Mouse (Mus musculus): ENCODE data around the gene Stkld1. TPM values are rescaled to one million over a fixed set of nuclear protein-coding genes. Genes with fewer than 3 reads are reported as not detected.
A peak's percentile ranks its signal among the peaks of the same experiment; 100 is the strongest.

Stkld1 gene
- total RNA-seq, 2 experiments from 2014 or later: not detected

DNA sequence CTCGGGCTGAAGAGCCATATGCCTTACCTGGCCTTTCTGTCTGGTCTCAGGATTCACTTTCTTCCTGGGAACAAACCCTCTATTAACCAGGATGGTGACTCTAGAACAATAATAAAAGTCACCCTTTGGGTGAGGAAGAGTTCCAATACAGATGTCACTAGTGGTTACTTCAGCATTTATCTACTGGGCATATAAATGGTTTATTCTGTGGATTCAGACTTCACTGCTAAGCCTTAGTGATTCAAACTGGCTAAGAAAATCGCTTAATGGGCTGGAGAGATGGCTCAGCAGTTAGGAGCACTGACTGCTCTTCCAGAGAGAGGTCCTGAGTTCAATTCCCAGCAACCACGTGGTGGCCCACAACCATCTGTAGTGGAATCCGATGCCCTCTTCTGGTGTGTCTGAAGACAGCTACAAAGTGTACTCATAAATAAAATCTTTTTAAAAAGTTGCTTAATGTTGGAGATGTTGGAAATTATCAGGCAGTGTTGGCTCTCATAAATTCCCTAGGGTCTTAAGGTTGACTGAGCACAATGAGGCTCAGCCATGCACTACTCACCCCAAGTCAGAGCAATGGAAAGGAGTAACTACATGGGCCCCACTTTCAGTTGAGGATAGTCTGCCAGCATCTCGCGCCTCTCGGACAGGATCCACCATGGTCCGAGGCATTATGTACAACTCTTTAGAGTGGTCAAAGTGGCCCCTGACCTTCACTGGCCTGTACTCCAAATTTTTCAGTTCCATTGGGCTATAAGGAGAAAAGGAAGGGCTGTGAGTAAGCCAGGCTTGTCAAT, 19.5 kb upstream of the Stkld1 start:
- no peak for DNase-seq (ENCODE audit: low spot score in 2 of 2)

DNA sequence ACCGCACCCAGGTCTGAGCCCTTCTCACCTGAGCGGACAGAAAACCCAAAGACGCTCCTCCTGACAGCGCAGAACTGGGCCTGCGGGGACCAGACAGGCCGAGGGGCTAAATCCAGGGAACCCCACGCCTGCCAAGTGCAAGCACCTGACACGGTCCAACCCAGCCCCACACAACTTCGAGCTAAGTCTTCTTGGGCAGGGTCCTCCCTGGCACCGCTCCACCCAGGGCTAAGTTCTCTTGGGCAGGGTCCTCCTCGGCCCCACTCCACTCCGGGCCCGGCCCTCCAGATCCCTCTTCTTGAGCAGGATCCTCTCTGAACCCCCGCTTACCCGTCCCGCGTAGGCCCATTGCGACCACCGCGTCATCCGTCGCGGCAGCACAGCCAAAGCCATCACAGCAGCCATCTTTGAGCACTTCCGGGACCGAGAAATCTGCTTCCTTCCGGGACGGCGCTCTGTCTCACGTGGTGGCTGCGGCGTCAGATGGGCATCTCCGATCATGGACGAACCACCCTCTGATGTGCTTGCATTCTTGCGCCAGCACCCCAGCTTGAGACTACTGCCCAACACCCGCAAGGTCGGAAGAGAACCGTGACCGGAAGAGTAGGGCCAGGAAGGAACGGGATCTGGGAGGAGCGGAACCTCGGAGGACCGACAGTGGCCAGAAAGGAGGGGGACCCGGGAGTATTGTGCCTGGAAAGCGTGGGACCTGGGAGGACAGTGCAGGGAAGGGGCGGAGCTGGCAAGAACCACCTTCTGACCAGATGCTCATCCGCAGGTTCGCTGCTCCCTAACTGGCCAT, 17.7 kb upstream of the Stkld1 start, which contains the start of the genes Surf2 and Surf1:
Gene Surf2 (plus strand): TSS at position 441 of the 802 bp plus-strand sequence.
Gene Surf1 (minus strand): TSS at position 604 of the 802 bp plus-strand sequence.
- peak; percentile 83 to 91 for DNase-seq (ENCODE audit: low spot score in 2 of 2)

DNA sequence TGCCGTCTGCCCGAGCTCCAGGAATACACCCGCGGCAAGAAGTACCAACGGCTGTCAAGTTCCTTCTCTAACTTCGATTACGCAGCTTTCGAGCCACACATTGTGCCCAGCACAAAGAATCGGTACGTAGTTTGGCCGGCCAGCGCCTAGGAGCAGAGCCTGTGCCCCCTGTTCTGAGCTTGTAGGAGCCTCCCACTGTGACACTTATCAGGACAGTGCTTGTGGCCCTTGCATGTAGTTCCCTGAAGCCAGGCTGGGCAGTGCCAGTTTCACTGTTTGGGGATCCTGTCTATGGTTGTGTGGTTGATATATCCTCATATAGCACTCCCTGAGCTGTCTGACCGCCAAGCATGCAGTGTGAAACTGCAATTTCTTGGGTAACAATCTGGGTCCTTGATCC, 17.1 kb upstream of the Stkld1 start:
- DNase-seq (ENCODE audit: low spot score in 2 of 2): no peak

- no peak for DNase-seq (ENCODE audit: low spot score in 2 of 2)
Measured at GRCm38 (mm10) chr2:26919684-26920083, 14.2 kb upstream of the Stkld1 start.

- DNase-seq (ENCODE audit: low spot score in 2 of 2): no peak
Measured at GRCm38 (mm10) chr2:26920190-26920855, 13.5 kb upstream of the Stkld1 start.

DNA sequence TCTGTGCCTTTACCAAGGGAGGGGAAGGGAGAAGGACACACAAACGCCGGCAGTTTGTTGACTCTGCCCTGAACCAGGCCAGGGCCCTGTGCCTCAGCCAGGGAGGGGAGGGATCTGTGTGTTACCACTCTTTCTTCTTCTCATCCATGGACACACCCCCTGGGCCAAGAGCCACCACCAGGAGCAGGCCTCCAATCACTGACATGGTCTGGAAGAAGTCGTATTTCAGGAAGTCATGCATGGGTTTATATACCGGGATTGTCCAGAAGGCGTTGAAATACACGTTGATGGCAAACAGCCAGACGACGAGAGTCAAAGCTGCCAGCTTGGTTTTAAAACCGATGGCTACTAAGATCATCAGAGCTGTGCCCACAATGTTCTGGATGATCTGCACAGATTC, 12.1 kb upstream of the Stkld1 start:
- DNase-seq (ENCODE audit: low spot score in 2 of 2): no peak

DNA sequence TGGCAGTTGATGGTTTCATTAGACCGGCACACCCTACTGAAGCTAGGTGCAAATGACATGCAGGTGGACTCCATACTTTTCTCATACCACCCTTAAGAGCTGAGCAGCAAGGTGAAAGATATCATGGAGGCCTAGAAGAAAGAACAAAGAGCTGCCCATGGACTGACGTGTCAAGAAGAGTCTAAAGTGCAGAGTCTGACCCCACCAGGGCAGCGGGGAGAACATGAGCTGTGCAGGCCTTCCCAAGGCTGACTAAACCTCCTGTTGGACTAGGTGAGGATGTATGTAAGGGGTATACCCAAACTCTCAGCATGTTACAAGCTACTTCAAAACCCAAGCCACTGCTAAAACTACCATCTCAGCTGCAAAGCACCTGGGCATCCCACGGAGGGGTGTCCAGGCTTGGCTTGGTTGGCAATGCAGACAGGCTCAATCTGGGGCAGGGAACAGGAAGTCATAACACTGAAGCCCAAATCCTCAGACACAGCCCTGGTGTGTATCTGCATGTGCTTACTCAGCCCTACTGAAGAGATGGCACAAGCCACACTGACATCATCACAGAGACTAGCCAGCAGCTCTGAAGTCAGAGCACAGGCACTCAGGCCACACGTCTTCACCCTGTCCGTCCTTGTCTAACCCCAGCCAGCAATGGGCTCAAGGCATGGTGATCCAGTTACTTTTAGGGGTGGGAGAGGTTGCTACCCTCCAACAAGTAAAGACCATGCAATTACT, 5.9 kb upstream of the Stkld1 start:
- no peak for DNase-seq (ENCODE audit: low spot score in 2 of 2)

DNA sequence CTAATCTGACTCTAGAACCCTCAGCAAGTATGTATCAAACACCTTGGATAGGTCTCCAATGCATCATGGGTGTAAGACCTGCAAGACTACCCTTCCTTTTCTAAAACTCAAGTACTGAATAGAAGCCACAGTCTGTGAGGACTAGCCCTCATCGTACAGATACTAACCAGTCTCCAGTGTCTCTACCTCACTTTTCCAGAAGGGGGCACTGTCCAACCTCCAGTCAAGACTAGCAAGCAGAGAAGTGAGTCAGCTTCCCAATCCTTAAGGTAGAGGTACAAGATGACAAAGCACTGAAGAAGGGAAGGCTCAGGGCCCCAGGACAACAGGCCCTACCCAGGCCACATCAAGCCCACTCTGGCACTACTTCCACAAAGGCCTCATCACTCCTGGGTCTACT, 3.5 kb upstream of the Stkld1 start:
- peak; percentile 58 to 76 for DNase-seq (ENCODE audit: low spot score in 2 of 2)

GRCm38 (mm10) chr2:26932473-26933303, 1.2 kb upstream of the Stkld1 start:
- no peak for DNase-seq (ENCODE audit: low spot score in 2 of 2)

DNA sequence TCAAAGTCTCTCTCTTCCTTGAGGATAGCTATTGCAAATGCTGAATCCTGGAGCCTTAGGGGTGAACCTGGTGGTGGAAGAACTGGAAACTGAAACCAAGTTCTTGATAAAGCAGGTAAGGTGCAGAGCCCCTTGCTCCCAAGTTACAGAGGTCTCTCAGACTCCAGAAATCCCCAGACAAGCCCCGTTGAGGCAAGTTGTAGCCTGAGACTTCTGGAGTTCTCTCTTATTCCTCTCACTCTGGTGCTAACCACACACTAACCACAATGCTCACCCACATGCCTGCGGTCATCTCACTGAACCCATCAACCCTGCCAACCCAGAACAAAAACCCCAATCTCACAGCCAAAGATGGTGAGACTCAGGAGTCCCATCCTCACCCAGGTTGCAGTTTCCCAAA, 1.4 kb downstream of the Stkld1 start:
- DNase-seq (ENCODE audit: low spot score in 2 of 2): no peak

DNA sequence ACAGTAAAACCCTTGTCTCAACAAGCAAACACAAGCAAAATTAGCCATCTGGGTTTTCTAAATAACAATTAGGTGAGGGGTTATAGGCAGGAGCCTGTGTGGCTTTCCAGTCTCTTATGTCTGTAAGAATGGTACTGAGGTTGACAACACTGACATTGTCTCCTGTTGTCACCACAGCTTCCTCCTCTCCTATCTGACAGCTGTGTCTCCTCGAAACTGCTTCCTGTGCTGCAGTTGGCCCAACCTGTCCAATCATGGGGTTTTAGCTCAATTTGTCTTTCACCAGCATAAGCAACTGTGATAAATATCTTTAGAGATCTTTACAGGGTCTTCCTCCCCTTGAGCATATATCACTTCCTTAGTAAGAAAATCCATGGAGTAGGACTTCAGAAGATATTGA, 2.6 kb downstream of the Stkld1 start:
- no peak for DNase-seq (ENCODE audit: low spot score in 2 of 2)

DNA sequence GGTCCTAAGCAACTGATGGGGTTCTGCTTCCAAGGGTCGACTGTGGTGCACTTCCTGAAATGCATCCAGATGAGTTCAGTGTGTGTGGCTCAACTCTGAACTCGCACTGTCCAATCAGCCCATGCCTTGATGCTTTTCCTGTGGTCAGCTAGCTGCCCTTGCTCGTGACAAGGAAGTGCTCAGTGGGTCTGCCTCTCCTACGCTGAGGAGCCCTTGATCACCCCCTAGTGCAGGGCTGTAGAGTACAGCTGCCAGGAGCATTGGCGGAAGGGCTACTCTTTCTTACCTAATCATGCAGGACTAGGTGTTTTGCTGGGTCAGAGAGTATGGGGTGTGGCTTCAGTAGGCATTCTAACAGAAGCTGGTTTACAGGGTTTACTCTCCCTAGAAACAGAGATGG, 7.7 kb downstream of the Stkld1 start:
- no peak for DNase-seq (ENCODE audit: low spot score in 2 of 2)

GRCm38 (mm10) chr2:26943253-26943652, 9.4 kb downstream of the Stkld1 start:
- no peak for DNase-seq (ENCODE audit: low spot score in 2 of 2)

DNA sequence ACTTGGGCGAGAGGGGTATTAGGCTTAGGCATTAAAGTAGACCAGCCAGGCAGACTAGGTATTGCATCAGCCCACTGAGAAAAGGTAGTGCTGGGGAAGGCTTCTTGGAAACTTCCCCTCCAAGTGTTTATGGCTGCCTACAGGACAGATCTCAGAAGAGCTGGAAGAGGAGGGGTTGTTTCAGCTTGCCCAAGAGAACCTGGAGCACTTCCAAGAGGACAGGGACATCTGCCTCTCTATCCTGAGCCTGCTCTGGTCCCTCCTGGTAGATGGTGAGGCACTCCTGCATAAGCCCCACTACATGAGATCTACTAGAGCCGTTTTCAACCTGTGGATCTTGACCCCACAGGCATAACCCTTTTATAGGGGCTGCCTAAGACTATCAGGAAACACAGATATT, 16.6 kb downstream of the Stkld1 start:
- DNase-seq (ENCODE audit: low spot score in 2 of 2): no peak

DNA sequence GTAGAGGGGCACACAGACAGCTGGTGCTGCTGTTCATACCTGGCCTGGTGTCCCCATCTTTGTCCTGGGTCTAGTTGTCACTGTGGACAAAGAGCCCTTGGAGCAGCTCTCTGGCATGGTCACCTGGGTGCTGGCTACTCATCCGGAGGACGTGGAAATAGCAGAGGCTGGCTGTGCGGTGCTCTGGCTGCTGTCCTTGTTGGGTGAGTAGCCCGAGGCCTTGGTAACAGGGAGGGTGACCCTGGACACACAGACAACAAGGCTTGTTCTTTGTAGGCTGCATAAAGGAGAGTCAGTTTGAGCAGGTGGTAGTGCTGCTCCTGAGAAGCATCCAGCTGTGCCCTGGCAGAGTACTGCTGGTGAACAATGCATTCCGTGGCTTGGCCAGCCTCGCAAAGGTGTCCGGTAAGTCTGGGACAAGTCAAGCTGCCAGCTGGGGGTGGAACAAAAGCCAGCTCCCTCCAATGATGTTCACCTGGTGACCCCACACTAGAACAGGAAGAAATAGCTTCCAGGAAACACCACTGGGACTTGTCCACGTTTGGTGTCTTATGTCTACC, 17.6 kb downstream of the Stkld1 start:
- DNase-seq (ENCODE audit: low spot score in 2 of 2): no peak

DNA sequence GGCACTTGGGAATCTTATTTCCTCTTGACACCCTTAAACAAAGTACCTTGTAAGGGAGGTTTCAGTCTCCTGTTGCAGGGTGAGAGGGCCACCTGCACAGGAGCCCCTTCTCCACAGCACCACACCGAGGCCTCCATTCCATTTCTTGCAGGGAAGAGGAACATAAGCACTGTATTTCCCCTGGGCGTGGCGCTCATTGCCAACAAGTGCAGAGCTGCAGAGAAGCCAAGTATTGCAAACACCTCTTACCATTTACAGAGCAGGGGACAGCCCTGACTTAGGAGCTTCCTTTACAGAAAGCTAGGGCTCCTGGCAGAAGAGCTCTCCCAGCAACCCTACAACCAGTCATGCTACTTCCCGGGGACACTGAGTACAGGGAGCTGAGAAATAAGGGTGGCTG, 18.3 kb downstream of the Stkld1 start:
- no peak for DNase-seq (ENCODE audit: low spot score in 2 of 2)

GRCm38 (mm10) chr2:26952866-26953265, 19.0 kb downstream of the Stkld1 start:
- DNase-seq (ENCODE audit: low spot score in 2 of 2): no peak

DNA sequence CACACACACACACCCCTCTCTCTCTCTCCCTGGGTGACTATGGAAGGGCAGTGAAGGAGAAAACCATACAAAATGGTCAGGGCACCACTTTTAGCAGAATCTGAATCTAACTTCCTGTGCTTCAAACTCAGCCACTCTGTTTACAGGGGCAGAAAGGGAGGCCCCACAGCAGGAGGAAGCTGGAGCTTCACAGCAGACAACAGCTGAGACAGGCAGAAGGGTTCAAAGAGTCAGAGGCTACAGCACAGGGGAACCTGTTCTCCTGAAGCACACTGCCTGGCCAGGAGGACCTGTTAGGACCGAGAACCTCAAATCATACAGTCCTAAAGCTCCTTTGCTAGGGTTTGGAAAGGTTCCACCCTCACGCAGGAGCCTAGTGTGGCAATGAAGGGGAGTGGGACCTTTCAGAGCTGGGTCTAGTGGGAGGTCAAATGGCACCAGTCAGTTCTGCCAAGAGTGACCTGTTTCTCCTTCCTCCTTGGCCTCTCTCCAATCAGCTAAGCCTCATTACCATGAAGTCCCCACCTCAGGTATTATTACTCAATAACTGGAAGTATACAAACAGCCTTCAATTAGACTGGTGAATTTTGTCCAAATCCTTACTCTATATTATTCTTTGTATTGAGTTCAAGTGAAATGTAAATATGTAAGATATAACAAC, 21.0 kb downstream of the Stkld1 start:
- no peak for DNase-seq (ENCODE audit: low spot score in 2 of 2)

DNA sequence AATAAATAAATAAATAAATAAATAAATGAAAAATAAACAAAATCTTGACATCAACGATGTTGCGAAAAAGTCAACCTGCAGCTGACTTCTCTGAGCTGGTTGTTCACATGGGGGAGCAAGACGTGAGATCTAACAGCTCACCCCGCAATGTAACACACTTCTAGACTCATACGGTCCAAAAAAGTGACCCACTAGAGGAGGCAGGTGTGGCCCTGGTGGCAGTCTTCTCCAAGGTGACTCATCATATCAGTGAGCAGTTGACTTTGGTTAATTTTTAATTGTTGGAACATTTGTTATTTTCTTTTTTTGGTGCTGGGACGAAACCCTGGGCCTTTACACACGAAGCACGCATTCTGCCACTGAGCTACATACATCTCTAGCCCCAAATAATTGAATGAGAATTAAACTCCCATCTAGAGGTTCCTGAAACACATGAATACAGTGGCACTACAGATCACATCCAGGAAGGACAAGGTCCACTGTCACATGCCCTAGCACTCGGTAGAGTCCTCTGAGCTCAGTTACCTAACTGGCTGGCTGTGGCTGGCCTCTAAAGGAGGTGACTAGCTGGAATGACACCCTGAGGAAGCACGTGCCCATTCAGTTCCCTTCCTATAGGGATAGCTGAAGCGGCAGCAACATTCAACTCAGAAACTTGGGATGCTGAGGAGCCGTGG, 23.1 kb downstream of the Stkld1 start:
- no peak for DNase-seq (ENCODE audit: low spot score in 2 of 2)

Measured in left cerebral cortex, adult 18-20 months (tissue).